Mouse (Mus musculus): ENCODE data around the gene Arhgap4. TPM values are rescaled to one million over a fixed set of nuclear protein-coding genes. Genes with fewer than 3 reads are reported as not detected.
A peak's percentile ranks its signal among the peaks of the same experiment; 100 is the strongest.

Arhgap4 gene
- polyA plus RNA-seq, 1 experiment from 2014 or later, result 2.7 TPM

GRCm38 (mm10) chrX:73880194-73881035, 41.3 kb downstream of the Arhgap4 start:
- Histone ChIP-seq H3K36me3 (no peaks in the 10 kb centered on the region), H3K4me1 (replicated peaks) (0 out of 2 replicates have a peak, but pooled peaks cover 2% of the 10 kb centered on the region), H3K4me2 (peak overlapping the region; percentile 68), H3K27me3 (peaks cover 35% of the 10 kb centered on the region), H3K4me3 (replicated peaks) (peak overlapping the region; percentile 41), H3K27ac (no peak overlapping the region), H3K9ac (replicated peaks) (0 out of 2 replicates have a peak overlapping the region, but pooled peaks have one; percentile 37), H3K9me3 (no peaks in the 10 kb centered on the region)
- 0 out of 2 replicates have a peak, but pooled peaks have one; percentile 32 for ATAC-seq (ENCODE audit: insufficient number of reproducible peaks, insufficient read depth, low FRiP score, low TSS enrichment, low read depth)
- 23% methylated on average over 26 of the region's 48 CpGs for WGBS

DNA sequence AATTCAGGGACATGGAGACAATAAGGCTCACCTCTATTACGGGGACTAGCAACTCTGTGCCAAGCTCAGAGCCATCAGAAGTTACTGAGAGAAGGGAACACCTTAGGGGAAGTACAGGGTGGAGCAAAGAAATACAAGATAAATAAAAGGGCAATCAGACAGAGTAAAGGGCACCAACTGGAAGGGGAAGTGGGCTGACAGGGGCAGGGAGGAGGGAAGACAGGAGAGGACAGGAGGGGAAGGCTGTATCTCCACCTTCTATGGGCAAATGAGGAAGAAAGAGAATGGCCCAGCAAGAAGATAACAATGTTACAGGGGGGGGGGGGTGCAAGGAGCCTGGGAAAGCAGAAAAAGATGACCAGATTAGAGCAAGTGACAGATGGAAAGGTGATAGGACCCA, 44.7 kb downstream of the Arhgap4 start:
- no peak overlapping the region for H3K9ac ChIP-seq (replicated peaks)
- 68% methylated on average over 1 of the region's 1 CpGs for WGBS
- H3K27ac ChIP-seq, result no peak overlapping the region
- no peak for ATAC-seq (ENCODE audit: insufficient number of reproducible peaks, insufficient read depth, low FRiP score, low TSS enrichment, low read depth)
- H3K4me3 ChIP-seq (replicated peaks), result no peak overlapping the region
- H3K27me3 ChIP-seq, result peaks cover 32% of the 10 kb centered on the region
- H3K4me1 ChIP-seq (replicated peaks), result 0 out of 2 replicates have a peak, but pooled peaks cover 2% of the 10 kb centered on the region
- H3K9me3 ChIP-seq, result no peaks in the 10 kb centered on the region
- H3K4me2 ChIP-seq, result no peak overlapping the region
- no peaks in the 10 kb centered on the region for H3K36me3 ChIP-seq

DNA sequence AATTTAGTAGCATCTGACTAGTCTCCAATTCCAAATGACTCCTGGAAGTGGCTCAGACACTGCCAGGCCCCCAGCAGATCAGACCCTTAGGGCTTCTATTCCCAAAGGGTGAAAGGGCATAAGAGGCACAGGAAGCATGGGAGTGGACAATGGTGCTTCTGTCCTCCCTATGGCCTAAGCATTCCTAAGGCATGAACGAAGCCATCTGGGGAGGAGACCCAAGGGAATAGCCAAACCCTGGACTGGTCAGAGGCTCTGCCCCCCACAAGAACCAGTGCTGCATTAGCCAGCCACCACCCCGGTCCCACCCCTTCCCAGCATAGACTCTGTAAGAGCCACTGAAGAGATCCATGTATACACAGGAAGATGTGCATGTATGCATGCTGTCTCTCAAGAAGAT, 45.8 kb downstream of the Arhgap4 start:
- Histone ChIP-seq H3K9me3 (no peaks in the 10 kb centered on the region), H3K36me3 (no peaks in the 10 kb centered on the region), H3K27ac (no peak overlapping the region), H3K27me3 (peaks cover 27% of the 10 kb centered on the region), H3K9ac (replicated peaks) (no peak overlapping the region), H3K4me2 (no peak overlapping the region), H3K4me3 (replicated peaks) (no peak overlapping the region), H3K4me1 (replicated peaks) (no peaks in the 10 kb centered on the region)
- ATAC-seq (ENCODE audit: insufficient number of reproducible peaks, insufficient read depth, low FRiP score, low TSS enrichment, low read depth), result no peak
- 76% methylated on average over 2 of the region's 2 CpGs for WGBS

- no peak overlapping the region for H3K27ac ChIP-seq
- H3K4me2 ChIP-seq, result no peak overlapping the region
- ATAC-seq (ENCODE audit: insufficient number of reproducible peaks, insufficient read depth, low FRiP score, low TSS enrichment, low read depth), result no peak
- H3K9me3 ChIP-seq, result no peaks in the 10 kb centered on the region
- H3K4me3 ChIP-seq (replicated peaks), result no peak overlapping the region
- WGBS, result 20% methylated on average over 1 of the region's 1 CpGs
- peaks cover 3% of the 10 kb centered on the region; the same call in 1 of the 2 replicates for H3K27me3 ChIP-seq
- no peak overlapping the region for H3K9ac ChIP-seq (replicated peaks)
- H3K4me1 ChIP-seq (replicated peaks), result no peaks in the 10 kb centered on the region
- H3K36me3 ChIP-seq, result no peaks in the 10 kb centered on the region
Observed at GRCm38 (mm10) chrX:73871956-73872355, 49.7 kb downstream of the Arhgap4 start.

DNA sequence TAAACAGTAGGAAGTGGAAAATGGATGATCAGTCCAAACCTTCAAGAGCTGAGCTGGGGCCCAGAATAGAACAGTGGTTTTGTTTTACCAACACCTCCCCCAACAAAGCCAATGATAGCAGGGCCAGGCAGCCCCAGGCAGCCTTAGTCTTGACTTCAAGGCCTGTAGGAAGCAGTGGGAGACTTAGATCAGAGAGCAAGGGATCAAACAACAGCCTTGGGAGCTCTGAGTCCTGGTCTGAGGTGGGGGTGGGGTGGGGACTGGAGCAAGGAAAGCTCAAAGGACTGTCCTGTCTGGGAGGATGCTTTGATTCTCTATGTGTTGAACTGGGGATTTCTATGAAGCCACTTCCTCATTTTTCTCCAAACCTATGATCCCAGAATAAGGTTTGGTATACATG, 50.2 kb downstream of the Arhgap4 start:
- H3K9me3 ChIP-seq, result no peaks in the 10 kb centered on the region
- H3K9ac ChIP-seq (replicated peaks), result no peak overlapping the region
- no peaks in the 10 kb centered on the region for H3K36me3 ChIP-seq
- no peak overlapping the region for H3K27ac ChIP-seq
- ATAC-seq (ENCODE audit: insufficient number of reproducible peaks, insufficient read depth, low FRiP score, low TSS enrichment, low read depth), result no peak
- peaks cover under 1% of the 10 kb centered on the region; the same call in 1 of the 2 replicates for H3K27me3 ChIP-seq
- H3K4me2 ChIP-seq, result no peak overlapping the region
- H3K4me3 ChIP-seq (replicated peaks), result no peak overlapping the region
- no peaks in the 10 kb centered on the region for H3K4me1 ChIP-seq (replicated peaks)

DNA sequence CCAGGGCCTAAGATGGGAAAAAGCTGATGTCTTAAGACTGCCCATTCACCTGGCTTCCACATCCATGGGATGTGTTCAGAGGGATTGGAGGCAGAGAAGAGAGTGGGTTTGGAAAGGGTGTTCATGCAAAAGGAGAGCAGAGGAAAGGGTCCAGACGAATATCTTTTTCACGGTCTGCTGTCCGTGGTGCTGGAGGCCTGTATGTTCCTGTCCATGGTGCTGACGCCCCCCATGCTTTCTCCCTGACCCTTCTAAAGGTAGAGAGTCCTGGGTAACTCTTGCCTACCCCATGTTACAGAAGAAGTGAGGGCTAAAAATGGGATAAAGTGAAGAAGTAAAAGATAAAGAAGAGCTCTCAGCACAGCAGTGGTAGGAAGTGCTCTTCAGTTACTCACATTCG, 52.3 kb downstream of the Arhgap4 start:
- WGBS, result 13% methylated on average over 5 of the region's 5 CpGs
- Histone ChIP-seq H3K4me2 (no peak overlapping the region), H3K27me3 (no peaks in the 10 kb centered on the region), H3K27ac (no peak overlapping the region), H3K9ac (replicated peaks) (no peak overlapping the region), H3K4me1 (replicated peaks) (no peaks in the 10 kb centered on the region), H3K4me3 (replicated peaks) (no peak overlapping the region), H3K9me3 (no peaks in the 10 kb centered on the region), H3K36me3 (no peaks in the 10 kb centered on the region)
- no peak for ATAC-seq (ENCODE audit: insufficient number of reproducible peaks, insufficient read depth, low FRiP score, low TSS enrichment, low read depth)

- Histone ChIP-seq H3K27me3 (no peaks in the 10 kb centered on the region; the same call in 1 of the 2 replicates), H3K9me3 (no peaks in the 10 kb centered on the region), H3K27ac (no peak overlapping the region), H3K4me3 (replicated peaks) (no peak overlapping the region), H3K4me1 (replicated peaks) (no peaks in the 10 kb centered on the region), H3K36me3 (no peaks in the 10 kb centered on the region), H3K9ac (replicated peaks) (no peak overlapping the region), H3K4me2 (no peak overlapping the region)
- WGBS, result 70% methylated on average over 1 of the region's 1 CpGs
- ATAC-seq (ENCODE audit: insufficient number of reproducible peaks, insufficient read depth, low FRiP score, low TSS enrichment, low read depth), result no peak
Observed at GRCm38 (mm10) chrX:73867852-73868251, 53.8 kb downstream of the Arhgap4 start.

GRCm38 (mm10) chrX:73867256-73867655, 54.4 kb downstream of the Arhgap4 start:
- no peak overlapping the region for H3K27ac ChIP-seq
- no peak for ATAC-seq (ENCODE audit: insufficient number of reproducible peaks, insufficient read depth, low FRiP score, low TSS enrichment, low read depth)
- 30% methylated on average over 3 of the region's 3 CpGs for WGBS

DNA sequence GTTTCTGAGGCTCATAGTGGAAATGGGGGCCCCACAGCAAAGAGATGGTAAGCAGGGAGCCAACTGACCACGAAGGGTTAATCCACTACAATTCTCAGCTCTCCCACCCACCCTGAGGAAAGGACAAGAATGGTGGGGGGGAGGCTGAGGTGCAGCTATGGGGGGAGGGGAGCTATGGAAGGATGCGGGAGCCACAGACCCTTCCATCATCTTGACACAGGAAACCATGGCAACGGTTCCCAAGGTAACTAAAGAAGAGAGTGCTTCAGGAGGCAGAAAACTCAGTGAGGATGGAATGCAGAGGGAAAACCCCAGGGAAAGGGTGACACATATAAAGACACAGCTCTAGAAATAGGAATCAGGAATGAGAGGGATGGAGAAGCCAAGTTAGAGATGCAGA, 57.0 kb downstream of the Arhgap4 start:
- 59% methylated on average over 3 of the region's 3 CpGs for WGBS
- Histone ChIP-seq H3K9me3 (no peaks in the 10 kb centered on the region), H3K27me3 (no peaks in the 10 kb centered on the region; the same call in 1 of the 2 replicates), H3K4me2 (no peak overlapping the region), H3K4me3 (replicated peaks) (no peak overlapping the region), H3K4me1 (replicated peaks) (no peaks in the 10 kb centered on the region), H3K9ac (replicated peaks) (no peak overlapping the region), H3K36me3 (no peaks in the 10 kb centered on the region), H3K27ac (no peak overlapping the region)
- ATAC-seq (ENCODE audit: insufficient number of reproducible peaks, insufficient read depth, low FRiP score, low TSS enrichment, low read depth), result no peak

More at GRCm38 (mm10) chrX:73867256-73867655, 54.4 kb downstream of the Arhgap4 start:
- Histone ChIP-seq H3K36me3 (no peaks in the 10 kb centered on the region), H3K9ac (replicated peaks) (no peak overlapping the region), H3K4me2 (no peak overlapping the region), H3K4me1 (replicated peaks) (no peaks in the 10 kb centered on the region), H3K9me3 (no peaks in the 10 kb centered on the region), H3K4me3 (replicated peaks) (no peak overlapping the region), H3K27me3 (no peaks in the 10 kb centered on the region; the same call in 1 of the 2 replicates)

- H3K27me3 ChIP-seq, result peaks cover 8% of the 10 kb centered on the region
- no peak for ATAC-seq (ENCODE audit: insufficient number of reproducible peaks, insufficient read depth, low FRiP score, low TSS enrichment, low read depth)
- no peaks in the 10 kb centered on the region for H3K9me3 ChIP-seq
- H3K4me3 ChIP-seq (replicated peaks), result no peak overlapping the region
- no peaks in the 10 kb centered on the region for H3K4me1 ChIP-seq (replicated peaks)
- 58% methylated on average over 3 of the region's 3 CpGs for WGBS
- H3K4me2 ChIP-seq, result no peak overlapping the region
- no peak overlapping the region for H3K27ac ChIP-seq
- no peaks in the 10 kb centered on the region for H3K36me3 ChIP-seq
- no peak overlapping the region for H3K9ac ChIP-seq (replicated peaks)
Observed at GRCm38 (mm10) chrX:73855087-73855408, 66.6 kb downstream of the Arhgap4 start.

GRCm38 (mm10) chrX:73854326-73855086, 67.2 kb downstream of the Arhgap4 start:
- 76% methylated on average over 9 of the region's 9 CpGs for WGBS
- H3K36me3 ChIP-seq, result no peaks in the 10 kb centered on the region

More at GRCm38 (mm10) chrX:73854326-73855086, 67.2 kb downstream of the Arhgap4 start:
- Histone ChIP-seq H3K4me2 (no peak overlapping the region), H3K9ac (replicated peaks) (no peak overlapping the region), H3K27me3 (peaks cover 8% of the 10 kb centered on the region), H3K9me3 (no peaks in the 10 kb centered on the region), H3K27ac (no peak overlapping the region), H3K4me3 (replicated peaks) (no peak overlapping the region), H3K4me1 (replicated peaks) (no peaks in the 10 kb centered on the region)
- ATAC-seq (ENCODE audit: insufficient number of reproducible peaks, insufficient read depth, low FRiP score, low TSS enrichment, low read depth), result no peak
